Comparison of ENCODE assay signal across 23 mouse cellular contexts in genomic region chr4:40351648-40352047, GRCm38 (mm10).
A peak's percentile ranks its signal among the peaks of the same experiment; 100 is the strongest.
DNase-seq lines count a peak whose midpoint lies in the region; ATAC-seq and TF ChIP-seq lines count a peak whose summit lies in the region.
"Had no signal": no experiment of that assay in that cellular context is flagged by ENCODE, and none has a peak within 500 bp of the region (broad histone marks: within the 10 kb centered on the region; RNA-seq: fewer than 3 reads in every experiment).

No protein-coding gene starts in this region.

- intact Hi-C loops in left cerebral cortex, adult 2 months (cut with DNase I) = no loop called here

- H3K4me3 ChIP-seq in left cerebral cortex, adult 2 months = no peak overlapping the region
- H3K4me3 ChIP-seq in midbrain, embryonic 14.5 days (replicated peaks; ENCODE audit: low read depth, low read length) = no peak overlapping the region
- H3K4me3 ChIP-seq in midbrain, embryonic 15.5 days = no peak overlapping the region
- no peak overlapping the region for H3K4me3 ChIP-seq in embryonic facial prominence, embryonic 13.5 days
- no peak overlapping the region for H3K4me3 ChIP-seq in limb, embryonic 14.5 days (replicated peaks; ENCODE audit: low read length)
- H3K4me3 ChIP-seq: embryonic facial prominence, embryonic 12.5 days; forebrain, embryonic 10.5 days; forebrain, embryonic 13.5 days; hindbrain, embryonic 13.5 days had no signal

- DNase-seq in left cerebral cortex, adult 2 months (ENCODE audit: extremely low spot score in 1 of 2, low spot score in 2 of 2) = no peak
- no peak for DNase-seq in left cerebral cortex, adult 18-20 months (ENCODE audit: low spot score in 2 of 2)
- DNase-seq in midbrain, embryonic 14.5 days = peak; percentile 20
- peak; percentile 56 for DNase-seq in limb, embryonic 14.5 days (ENCODE audit: low spot score)
- DNase-seq in gastrocnemius, postnatal 10 days = no peak
- DNase-seq: adrenal gland, adult 2 months; adrenal gland, postnatal 14 days; cerebellum, adult 11-12 months; cerebellum, adult 8-10 months; cerebellum, postnatal 36 days; embryo, embryonic 11 days; gastrocnemius, postnatal 14 days; heart, adult 11 months had no signal

- no peaks in the 10 kb centered on the region for H3K9me3 ChIP-seq in midbrain, embryonic 14.5 days (ENCODE audit: control insufficient read depth, low read length)
- H3K9me3 ChIP-seq in midbrain, embryonic 15.5 days = no peaks in the 10 kb centered on the region
- no peaks in the 10 kb centered on the region for H3K9me3 ChIP-seq in embryonic facial prominence, embryonic 13.5 days
- no peaks in the 10 kb centered on the region for H3K9me3 ChIP-seq in limb, embryonic 14.5 days (ENCODE audit: control insufficient read depth, low read length)
- H3K9me3 ChIP-seq: embryonic facial prominence, embryonic 12.5 days; forebrain, embryonic 10.5 days; forebrain, embryonic 13.5 days; hindbrain, embryonic 13.5 days had no signal

- H3K4me2 ChIP-seq in midbrain, embryonic 14.5 days (ENCODE audit: low read length) = no peak overlapping the region
- no peak overlapping the region for H3K4me2 ChIP-seq in midbrain, embryonic 15.5 days
- H3K4me2 ChIP-seq in embryonic facial prominence, embryonic 13.5 days = peak overlapping the region; percentile 9; the same call in 1 of the 2 replicates
- H3K4me2 ChIP-seq in limb, embryonic 14.5 days (replicated peaks; ENCODE audit: low read depth, low read length, severe bottlenecking) = no peak overlapping the region
- H3K4me2 ChIP-seq: embryonic facial prominence, embryonic 12.5 days; forebrain, embryonic 13.5 days; heart, embryonic 11.5 days; hindbrain, embryonic 13.5 days had no signal

- H3K27ac ChIP-seq in left cerebral cortex, adult 2 months = peak overlapping the region; percentile 32
- no peak overlapping the region for H3K27ac ChIP-seq in midbrain, embryonic 14.5 days (replicated peaks; ENCODE audit: low read depth, low read length)
- H3K27ac ChIP-seq in midbrain, embryonic 15.5 days = no peak overlapping the region
- H3K27ac ChIP-seq in embryonic facial prominence, embryonic 13.5 days = no peak overlapping the region
- H3K27ac ChIP-seq in limb, embryonic 14.5 days (replicated peaks; ENCODE audit: low read depth, low read length) = no peak overlapping the region
- H3K27ac ChIP-seq: embryonic facial prominence, embryonic 12.5 days; forebrain, embryonic 10.5 days; forebrain, embryonic 13.5 days; hindbrain, embryonic 13.5 days had no signal

- TF ChIP-seq POLR2A in limb, embryonic 14.5 days (IDR thresholded peaks at IDR 0.05; ENCODE audit: borderline replicate concordance, extremely low read depth, insufficient read depth, insufficient read length) = no peak

- H3K9ac ChIP-seq in midbrain, embryonic 14.5 days (replicated peaks; ENCODE audit: low read length) = no peak overlapping the region
- H3K9ac ChIP-seq in midbrain, embryonic 15.5 days = no peak overlapping the region
- no peak overlapping the region for H3K9ac ChIP-seq in embryonic facial prominence, embryonic 13.5 days
- 0 out of 2 replicates have a peak overlapping the region, but pooled peaks have one; percentile 7 for H3K9ac ChIP-seq in limb, embryonic 14.5 days (ENCODE audit: low read depth, low read length, severe bottlenecking)
- H3K9ac ChIP-seq: embryonic facial prominence, embryonic 12.5 days; forebrain, embryonic 13.5 days; hindbrain, embryonic 13.5 days had no signal

- no peaks in the 10 kb centered on the region for H3K4me1 ChIP-seq in midbrain, embryonic 14.5 days (ENCODE audit: control insufficient read depth, insufficient read depth, low read length)
- no peaks in the 10 kb centered on the region for H3K4me1 ChIP-seq in midbrain, embryonic 15.5 days
- H3K4me1 ChIP-seq in embryonic facial prominence, embryonic 13.5 days = peaks cover 10% of the 10 kb centered on the region
- peaks cover 5% of the 10 kb centered on the region for H3K4me1 ChIP-seq in limb, embryonic 14.5 days (ENCODE audit: control insufficient read depth, insufficient read depth, low read length)
- H3K4me1 ChIP-seq: forebrain, embryonic 10.5 days; forebrain, embryonic 13.5 days; hindbrain, embryonic 13.5 days had no signal

- H3K27me3 ChIP-seq in midbrain, embryonic 14.5 days (ENCODE audit: control insufficient read depth, insufficient read depth, low read length) = no peaks in the 10 kb centered on the region
- H3K27me3 ChIP-seq in midbrain, embryonic 15.5 days (replicated peaks) = no peaks in the 10 kb centered on the region
- 0 out of 2 replicates have a peak, but pooled peaks cover 5% of the 10 kb centered on the region for H3K27me3 ChIP-seq in embryonic facial prominence, embryonic 13.5 days
- no peaks in the 10 kb centered on the region for H3K27me3 ChIP-seq in limb, embryonic 14.5 days (ENCODE audit: control insufficient read depth, insufficient read depth, low read length)
- H3K27me3 ChIP-seq: embryonic facial prominence, embryonic 12.5 days; forebrain, embryonic 13.5 days; hindbrain, embryonic 13.5 days had no signal

- WGBS in midbrain, embryonic 14.5 days = 78% methylated on average over 7 of the region's 7 CpGs
- 69% methylated on average over 7 of the region's 7 CpGs for WGBS in midbrain, embryonic 15.5 days
- 42% methylated on average over 7 of the region's 7 CpGs for WGBS in embryonic facial prominence, embryonic 13.5 days
- 46% methylated on average over 7 of the region's 7 CpGs for WGBS in limb, embryonic 14.5 days

- no peak for ATAC-seq in midbrain, embryonic 14.5 days (ENCODE audit: low FRiP score, low TSS enrichment)
- ATAC-seq in midbrain, embryonic 15.5 days (replicated peaks) = no peak
- no peak for ATAC-seq in embryonic facial prominence, embryonic 13.5 days (ENCODE audit: insufficient number of reproducible peaks, insufficient read depth, low FRiP score, low TSS enrichment, low read depth)
- no peak for ATAC-seq in limb, embryonic 14.5 days (ENCODE audit: low FRiP score, low read depth)
- ATAC-seq: CD4-positive, CD25-positive, alpha-beta regulatory T cell, adult 4 months; forebrain, embryonic 13.5 days; forebrain, embryonic 16.5 days; hindbrain, embryonic 16.5 days had no signal

- no peak for TF ChIP-seq CTCF in left cerebral cortex, adult 2 months (IDR thresholded peaks at IDR 0.05)

- H3K36me3 ChIP-seq in midbrain, embryonic 14.5 days (ENCODE audit: control insufficient read depth, insufficient read depth, low read length) = no peaks in the 10 kb centered on the region
- H3K36me3 ChIP-seq in midbrain, embryonic 15.5 days (replicated peaks) = no peaks in the 10 kb centered on the region
- H3K36me3 ChIP-seq in embryonic facial prominence, embryonic 13.5 days = no peaks in the 10 kb centered on the region
- no peaks in the 10 kb centered on the region for H3K36me3 ChIP-seq in limb, embryonic 14.5 days (ENCODE audit: control insufficient read depth, insufficient read depth, low read length)
- H3K36me3 ChIP-seq: embryonic facial prominence, embryonic 12.5 days; forebrain, embryonic 10.5 days; hindbrain, embryonic 13.5 days had no signal

Comparison
In these comparisons a context has a peak if more than half of its experiments do, and no peak if none do; other contexts are left out.
1. DNase-seq: peak in midbrain, embryonic 14.5 days (single experiment) and limb, embryonic 14.5 days (single experiment); none in left cerebral cortex, adult 2 months (0 of 2), left cerebral cortex, adult 18-20 months (0 of 2) and gastrocnemius, postnatal 10 days (single experiment).